Mouse (Mus musculus) c-Kit-positive CD71-positive TER-119-positive erythroid progenitor cells, embryonic 14.5 days (primary cell): Measurements from ENCODE around the gene Gm7876.
"Not testable (repeated sequence)": the region's sequence is repeated elsewhere in the genome, so short reads cannot be mapped to it uniquely, and the experiment has no call there.

ENCODE experiments used
- DNase-seq: peaks from one replicate; pipeline ENCODE4 v3.0.0-alpha.2; 2013; ENCODE audit warnings: low spot score

Gm7876 gene

DNA sequence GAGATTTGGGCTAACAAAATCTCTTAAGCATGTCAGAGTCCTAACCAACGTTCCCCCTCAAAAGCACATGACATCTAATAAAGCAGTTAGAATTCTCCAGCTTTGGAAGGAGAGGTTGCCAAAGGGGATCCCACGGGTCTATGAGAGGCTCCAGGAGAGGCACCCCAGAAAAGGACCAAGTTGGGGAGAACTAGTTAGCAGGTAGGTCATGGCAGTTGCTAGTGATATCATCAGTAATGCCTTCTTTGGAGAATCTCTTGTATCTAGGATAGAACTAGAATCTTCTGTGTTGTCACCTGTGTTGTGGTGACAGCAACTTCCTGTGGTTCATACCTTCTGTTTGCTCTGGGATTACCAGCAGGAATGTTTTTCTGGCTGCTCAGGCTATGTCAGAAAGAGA lies at the start of gene Gm7876:
Gm7876 (plus strand) TSS at position 301 of the 400 bp plus-strand sequence.
- not testable (repeated sequence) for DNase-seq

DNA sequence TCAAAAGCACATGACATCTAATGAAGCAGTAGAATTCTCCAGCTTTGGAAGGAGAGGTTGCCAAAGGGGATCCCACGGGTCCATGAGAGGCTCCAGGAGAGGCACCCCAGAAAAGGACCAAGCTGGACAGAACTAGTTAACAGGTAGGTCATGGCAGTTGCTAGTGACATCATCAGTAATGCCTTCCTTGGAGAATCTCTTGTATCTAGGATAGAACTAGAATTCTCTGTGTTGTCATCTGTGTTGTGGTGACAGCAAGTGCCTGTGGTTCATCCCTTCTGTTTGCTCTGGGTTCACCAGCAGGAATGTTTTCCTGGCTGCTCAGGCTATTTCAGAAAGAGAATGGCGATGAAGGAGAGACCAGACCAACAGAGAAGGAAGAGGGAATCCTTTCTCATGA lies 45.1 kb upstream of the Gm7876 start, which contains the start of gene Gm3239:
Gm3239 (plus strand) TSS at position 301 of the 400 bp plus-strand sequence.
- not testable (repeated sequence) for DNase-seq

DNA sequence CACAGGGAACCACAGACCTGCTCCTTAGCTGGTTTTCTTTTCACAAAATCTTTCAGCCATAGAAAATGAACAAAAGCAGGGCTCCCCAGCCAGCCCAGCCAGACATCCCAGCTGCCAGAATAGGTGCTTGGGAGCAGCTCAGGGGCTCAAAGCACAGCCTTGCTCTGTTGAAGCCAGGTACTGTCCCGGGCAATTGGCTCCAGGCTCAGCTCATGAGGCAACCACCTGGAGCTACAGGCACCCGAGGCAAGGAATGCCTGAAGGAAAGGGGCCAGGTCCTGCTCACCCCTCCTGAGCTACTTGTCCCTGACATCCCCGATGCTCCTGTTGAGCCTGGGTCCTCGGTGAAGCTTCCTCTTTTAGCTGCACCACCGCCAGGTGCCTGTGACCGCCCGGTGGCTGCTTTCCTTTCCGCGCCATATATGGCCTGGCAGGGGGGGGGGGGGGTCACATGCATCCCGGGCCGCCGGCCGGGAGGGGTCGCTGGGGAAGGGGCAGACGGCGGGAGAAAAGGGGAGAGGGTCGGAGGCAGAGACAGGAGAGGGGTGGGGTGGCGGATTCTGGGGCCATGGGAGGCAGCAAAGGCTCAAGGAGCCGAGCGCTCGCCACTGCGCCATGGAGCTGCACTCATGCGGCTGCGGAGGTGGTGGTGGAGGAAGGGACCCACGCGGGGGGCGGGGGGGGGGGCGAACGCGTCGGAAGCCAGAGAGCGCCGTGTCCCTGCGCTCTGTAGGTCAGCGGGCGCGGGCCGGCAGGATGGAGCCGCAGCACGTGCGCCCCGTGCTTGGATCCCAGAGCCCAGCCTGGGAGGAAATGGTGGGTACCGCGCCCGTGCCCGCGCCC lies 17.2 kb downstream of the Gm7876 start, which contains the start of gene Gm3252:
Gm3252 (plus strand) TSS at position 738 of the 843 bp plus-strand sequence.
- DNase-seq, result not testable (repeated sequence)
